14 mouse cellular contexts compared by ENCODE assay signal in genomic region chr6:12550054-12550655, GRCm38 (mm10).
A peak's percentile ranks its signal among the peaks of the same experiment; 100 is the strongest.
DNase-seq lines count a peak whose midpoint lies in the region; ATAC-seq lines count a peak whose summit lies in the region.
"Had no signal": no experiment of that assay in that cellular context is flagged by ENCODE, and none has a peak within 500 bp of the region (broad histone marks: within the 10 kb centered on the region; RNA-seq: fewer than 3 reads in every experiment).

No protein-coding gene starts in this region.

- H3K36me3 ChIP-seq in midbrain, embryonic 16.5 days (ENCODE audit: control insufficient read depth, insufficient read depth, low read length), result peaks cover 5% of the 10 kb centered on the region; the same call in 1 of the 2 replicates
- H3K36me3 ChIP-seq: heart, embryonic 13.5 days; limb, embryonic 10.5 days had no signal

- H3K4me1 ChIP-seq in midbrain, embryonic 16.5 days (ENCODE audit: control insufficient read depth, insufficient read depth, low read length), result peaks cover 7% of the 10 kb centered on the region
- H3K4me1 ChIP-seq: heart, embryonic 13.5 days; limb, embryonic 10.5 days; neural tube, embryonic 12.5 days had no signal

- no peaks in the 10 kb centered on the region for H3K9me3 ChIP-seq in midbrain, embryonic 16.5 days (replicated peaks; ENCODE audit: control insufficient read depth, low read length, poor library complexity, severe bottlenecking)
- H3K9me3 ChIP-seq: heart, embryonic 13.5 days; limb, embryonic 10.5 days; neural tube, embryonic 12.5 days had no signal

- 31% methylated on average over 4 of the region's 4 CpGs for whole genome bisulfite sequencing in midbrain, embryonic 16.5 days

- intact Hi-C loops in left cerebral cortex, postnatal 4 days (cut with DNase I), result no loop called here
- intact Hi-C loops in left cerebral cortex, postnatal 14 days (cut with DNase I), result no loop called here

- H3K4me2 ChIP-seq in midbrain, embryonic 16.5 days (ENCODE audit: low read length), result no peak overlapping the region
- H3K4me2 ChIP-seq: heart, embryonic 13.5 days; neural tube, embryonic 12.5 days had no signal

- H3K27ac ChIP-seq in midbrain, embryonic 16.5 days (ENCODE audit: low read length), result no peak overlapping the region
- H3K27ac ChIP-seq: heart, embryonic 13.5 days; limb, embryonic 10.5 days; neural tube, embryonic 12.5 days had no signal

- DNase-seq in heart, adult 11 months, result peak; percentile 85
- no peak for DNase-seq in heart, adult 8-10 months (ENCODE audit: low spot score)
- DNase-seq in left cerebral cortex, postnatal 4 days, result peak; percentile 41
- DNase-seq in left cerebral cortex, postnatal 14 days (ENCODE audit: low spot score in 2 of 2), result no peak
- DNase-seq in brain, adult 2 months (ENCODE audit: low read depth, low spot score), result peak; percentile 10
- no peak for DNase-seq in spleen, postnatal 36 days (ENCODE audit: low spot score in 2 of 2)
- DNase-seq: adrenal gland, postnatal 36 days; thymus, postnatal 25 days had no signal

- no peak overlapping the region for H3K9ac ChIP-seq in midbrain, embryonic 16.5 days (ENCODE audit: low read depth, low read length)
- H3K9ac ChIP-seq: heart, embryonic 13.5 days; neural tube, embryonic 12.5 days had no signal

- peak; percentile 36; the same call in 1 of the 2 replicates for ATAC-seq in midbrain, embryonic 16.5 days
- ATAC-seq in megakaryocyte, adult 5-6 weeks (ENCODE audit: poor library complexity, severe bottlenecking), result no peak
- ATAC-seq: CD4-positive, CD25-positive, alpha-beta regulatory T cell, adult 4 months had no signal

- no peaks in the 10 kb centered on the region for H3K27me3 ChIP-seq in midbrain, embryonic 16.5 days (ENCODE audit: control insufficient read depth, insufficient read depth, low read depth, low read length)
- H3K27me3 ChIP-seq: heart, embryonic 13.5 days; neural tube, embryonic 12.5 days had no signal

- no peak overlapping the region for H3K4me3 ChIP-seq in midbrain, embryonic 16.5 days (ENCODE audit: low read depth, low read length)
- H3K4me3 ChIP-seq: heart, embryonic 13.5 days; limb, embryonic 10.5 days; neural tube, embryonic 12.5 days had no signal

Comparison
In these comparisons a context has a peak if more than half of its experiments do, and no peak if none do; other contexts are left out.
1. DNase-seq: peak in heart, adult 11 months (single experiment), left cerebral cortex, postnatal 4 days (single experiment) and brain, adult 2 months (single experiment); none in heart, adult 8-10 months (single experiment), left cerebral cortex, postnatal 14 days (0 of 2) and spleen, postnatal 36 days (0 of 2).